Mouse (Mus musculus): ENCODE measurements around the gene Deaf1.

Deaf1 gene

DNA sequence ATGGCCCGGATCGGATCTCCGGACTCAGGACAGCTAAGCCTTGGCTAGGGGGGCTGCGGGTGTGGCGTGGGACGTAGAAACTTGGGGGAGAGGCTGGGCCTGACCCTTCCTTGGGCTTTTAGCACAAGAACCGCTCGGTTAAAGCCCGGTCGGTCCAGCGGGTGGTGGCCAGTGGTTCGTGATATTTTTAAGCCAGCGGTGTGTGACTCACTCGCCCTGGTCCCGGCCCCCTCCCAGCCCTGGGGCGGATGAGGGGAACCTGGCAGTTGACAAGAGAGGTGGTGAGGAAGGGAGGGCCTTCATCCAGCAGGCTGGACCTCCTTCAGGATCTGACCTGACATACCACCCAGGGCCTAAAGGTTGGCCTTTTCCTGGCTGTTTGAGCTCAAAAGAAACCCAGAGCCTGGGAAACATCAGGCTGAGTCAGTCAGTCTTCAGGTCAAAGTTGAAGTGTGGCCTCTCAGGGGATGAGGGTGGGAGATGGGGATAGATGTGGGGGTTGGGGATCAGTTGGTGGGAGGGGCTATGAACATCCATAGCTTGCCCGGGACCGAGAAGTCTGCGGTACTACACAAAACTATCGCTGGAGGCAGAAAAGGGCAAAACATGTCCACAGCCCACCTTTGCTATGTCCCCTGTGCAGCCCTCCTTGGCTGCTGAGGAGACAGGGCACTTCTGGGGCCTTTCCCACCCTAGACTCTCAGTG is 11.9 kb upstream of the Deaf1 start:
- no peak for DNase-seq (ENCODE audit: low spot score)

- DNase-seq (ENCODE audit: low spot score), result no peak
Observed at GRCm38 (mm10) chr7:141338576-141339131, 11.2 kb upstream of the Deaf1 start, which contains the start of gene Eps8l2. Eps8l2 (plus strand) TSS chr7:141338880.

DNA sequence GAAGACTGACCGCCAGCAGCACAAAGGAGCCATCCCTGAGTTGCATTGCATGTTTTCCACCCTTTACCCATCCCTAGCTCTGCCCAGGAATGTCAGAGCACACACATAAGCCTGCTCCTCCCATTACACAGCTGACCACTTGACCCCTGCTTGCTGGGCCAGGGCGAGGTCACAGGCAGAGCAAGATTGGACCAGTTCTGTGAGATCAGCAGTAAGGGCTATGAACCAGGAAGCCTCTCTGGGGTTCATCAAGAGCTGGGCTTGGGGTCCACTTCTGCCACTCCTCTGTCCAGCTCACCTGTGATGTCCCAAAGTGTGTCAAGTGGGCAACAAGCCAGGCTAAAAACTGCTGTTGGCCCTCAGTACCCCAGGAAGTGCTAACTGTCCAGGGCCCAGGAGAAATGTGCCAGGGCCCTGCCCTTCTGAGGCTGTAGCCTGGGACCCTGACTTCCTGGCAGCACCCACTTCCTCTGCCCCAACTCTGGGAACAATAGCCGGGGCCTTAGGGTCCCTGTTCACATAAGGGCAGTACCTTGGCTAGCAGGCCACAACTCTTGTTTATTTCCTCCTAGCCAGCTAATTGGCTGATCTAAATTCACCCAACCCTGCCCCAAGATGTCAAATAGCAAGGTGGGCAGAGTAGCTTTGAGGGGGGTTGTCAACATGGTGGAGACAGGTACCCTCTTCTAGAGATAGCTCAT is 10.4 kb upstream of the Deaf1 start:
- no peak for DNase-seq (ENCODE audit: low spot score)

DNA sequence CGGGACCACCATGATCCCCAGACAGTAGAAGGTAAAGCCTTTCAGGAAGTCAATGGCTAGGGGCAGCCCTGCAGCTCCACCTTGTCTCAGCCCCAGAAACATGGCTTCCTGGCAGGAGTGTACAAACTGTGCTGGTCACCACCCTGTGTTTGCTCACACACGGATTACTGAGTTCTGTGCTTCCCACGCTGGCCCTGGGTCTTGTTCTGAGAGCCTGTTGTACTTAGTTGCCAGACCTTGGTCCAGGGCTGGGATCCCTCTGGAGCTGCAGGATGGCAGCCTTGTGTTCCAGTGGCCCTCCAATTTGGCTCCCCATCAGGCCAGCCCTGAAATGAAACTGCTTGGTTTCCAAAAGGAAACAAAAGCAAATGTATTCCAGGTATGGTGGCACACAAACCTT is 8.8 kb upstream of the Deaf1 start:
- no peak for DNase-seq (ENCODE audit: low spot score)

- DNase-seq (ENCODE audit: low spot score), result no peak
Observed at GRCm38 (mm10) chr7:141335682-141336081, 8.2 kb upstream of the Deaf1 start.

DNA sequence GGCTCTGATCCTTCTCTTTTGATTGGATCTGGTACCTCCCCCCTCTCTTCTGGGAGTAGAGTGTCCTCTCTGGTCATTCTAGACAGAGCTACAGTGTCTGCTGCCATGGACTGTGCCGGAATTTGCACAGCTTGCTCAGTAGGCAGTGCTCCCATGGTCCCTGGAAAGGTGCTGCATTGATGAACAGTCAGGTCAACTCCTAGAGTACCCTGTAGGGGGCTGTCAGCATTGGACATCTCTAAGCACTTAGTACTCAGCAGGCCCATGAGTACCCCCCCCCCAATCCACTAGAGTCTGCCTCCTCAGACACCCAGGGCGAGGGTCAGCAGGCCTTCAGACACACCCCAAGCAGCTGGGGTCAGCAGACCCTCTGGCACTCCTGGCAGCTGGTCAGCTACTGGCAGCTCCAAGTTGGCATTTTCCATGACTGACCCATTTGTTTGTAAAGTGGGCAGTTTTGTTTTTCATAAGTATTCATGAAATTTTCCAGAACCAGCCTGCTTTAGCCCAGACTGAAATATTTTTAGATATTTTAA is 7.6 kb upstream of the Deaf1 start:
- DNase-seq (ENCODE audit: low spot score), result no peak

- no peak for DNase-seq (ENCODE audit: low spot score)
Observed at GRCm38 (mm10) chr7:141331990-141332389, 4.5 kb upstream of the Deaf1 start.

GRCm38 (mm10) chr7:141330706-141331105 is 3.2 kb upstream of the Deaf1 start:
- DNase-seq (ENCODE audit: low spot score), result no peak

GRCm38 (mm10) chr7:141328373-141328990 is 992 bp upstream of the Deaf1 start:
- peak; percentile 26 for DNase-seq (ENCODE audit: low spot score)

DNA sequence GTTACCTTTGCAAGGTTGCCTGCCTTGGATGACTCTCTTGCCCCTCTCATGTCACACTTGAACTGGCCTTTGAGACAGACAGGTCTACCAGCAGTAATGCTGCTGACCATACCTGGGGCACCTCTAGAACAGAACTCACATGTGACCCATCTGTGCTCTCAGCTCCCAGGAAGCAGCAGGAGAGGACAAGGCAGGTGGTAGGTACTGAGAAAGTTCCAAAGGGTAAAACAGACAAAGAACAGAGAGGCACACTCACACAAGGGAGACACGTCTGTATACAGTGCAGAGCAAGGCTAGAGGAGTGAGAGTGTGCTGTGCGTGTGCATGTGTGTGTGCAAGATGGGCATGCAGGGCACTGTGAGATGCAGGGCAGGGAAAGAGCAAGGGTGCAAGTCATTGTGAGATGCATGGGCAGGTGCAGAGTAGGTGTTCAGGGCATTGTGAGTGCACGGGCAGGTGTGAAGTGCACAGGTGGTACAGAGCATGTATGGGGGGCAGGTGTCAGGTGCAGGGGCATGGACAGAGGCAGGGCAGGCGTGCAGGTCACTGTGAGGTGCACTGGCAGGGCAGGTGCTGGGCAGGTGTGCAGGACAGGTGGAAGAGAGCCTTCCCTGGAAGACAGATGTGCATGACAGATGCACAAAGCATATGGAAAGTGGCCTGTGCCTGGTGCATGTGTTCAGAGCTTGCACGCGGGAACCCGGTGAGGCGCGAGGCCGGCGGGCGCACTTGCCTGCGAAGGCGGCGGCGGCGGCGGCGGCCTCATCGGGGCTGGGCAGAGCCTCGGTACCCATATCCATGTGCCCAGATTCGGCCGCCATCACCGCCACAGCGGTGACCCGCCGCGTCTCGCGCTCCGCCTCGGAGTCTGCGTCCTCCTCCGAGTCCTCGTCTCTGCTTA is 694 bp downstream of the Deaf1 start:
- DNase-seq (ENCODE audit: low spot score), result no peak

GRCm38 (mm10) chr7:141324686-141325085 is 2.8 kb downstream of the Deaf1 start:
- DNase-seq (ENCODE audit: low spot score), result no peak

DNA sequence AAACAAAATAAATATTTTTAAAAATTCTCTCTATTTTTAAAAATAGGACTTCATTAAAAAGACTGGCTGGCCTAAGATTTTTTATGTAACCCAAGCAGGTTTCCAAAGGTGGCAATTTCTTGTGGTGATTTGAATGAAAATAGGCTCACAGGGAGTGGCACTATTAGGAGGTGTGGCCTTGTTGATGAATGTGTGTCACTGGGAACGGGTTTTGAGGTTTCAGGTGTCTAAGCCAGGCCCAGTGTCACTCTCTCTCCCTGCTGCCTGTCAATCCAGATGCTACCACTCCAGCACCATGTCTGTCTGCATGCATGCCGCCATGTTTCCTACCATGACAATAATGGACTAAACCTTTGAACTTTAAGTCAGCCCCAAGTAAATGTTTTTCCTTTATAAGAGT is 8.0 kb downstream of the Deaf1 start:
- DNase-seq (ENCODE audit: low spot score), result no peak

DNA sequence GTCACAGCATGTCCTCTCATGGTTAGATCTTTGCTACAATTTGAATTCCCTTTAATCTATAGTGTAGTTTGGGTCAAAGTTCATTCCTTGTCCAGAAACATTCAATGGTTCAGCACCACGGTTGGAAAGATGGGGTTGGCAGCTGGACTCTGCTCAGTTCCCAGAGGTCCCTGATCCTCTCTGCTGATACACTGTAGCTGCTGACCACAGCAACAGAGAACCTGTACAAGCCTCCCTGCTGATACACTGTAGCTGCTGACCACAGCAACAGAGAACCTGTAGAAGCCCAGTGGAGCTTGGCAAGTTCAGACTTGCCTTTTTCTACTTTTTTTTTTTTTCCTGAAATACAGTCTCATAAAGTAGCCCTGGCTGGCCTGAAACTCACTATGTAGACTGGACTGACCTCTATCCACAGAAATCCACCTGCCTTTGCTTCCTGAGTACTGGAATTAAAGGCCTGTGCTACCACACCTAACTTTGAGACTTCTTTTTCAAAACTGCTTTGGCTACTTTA is 9.8 kb downstream of the Deaf1 start:
- no peak for DNase-seq (ENCODE audit: low spot score)

DNA sequence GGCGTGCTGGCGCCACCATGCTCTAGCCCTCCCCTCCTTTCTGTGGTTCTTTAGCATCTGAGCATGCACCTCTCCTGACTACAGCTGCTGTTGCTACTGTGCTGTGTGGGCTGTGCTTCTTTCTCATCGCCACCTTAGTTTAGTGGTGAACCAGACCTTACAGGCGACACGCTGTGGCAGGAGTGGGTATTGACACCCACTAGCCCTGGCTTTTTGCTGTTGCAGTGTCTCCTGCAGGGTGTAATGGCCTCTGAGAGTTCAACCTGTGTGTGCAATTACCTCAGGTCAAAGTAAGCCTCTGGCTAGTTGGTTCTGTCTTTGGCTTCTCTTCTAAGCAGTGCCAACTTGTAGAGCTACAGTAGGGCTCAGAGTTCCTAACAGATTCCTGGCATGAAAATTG is 11.5 kb downstream of the Deaf1 start:
- DNase-seq (ENCODE audit: low spot score), result peak; percentile 35

- no peak for DNase-seq (ENCODE audit: low spot score)
Observed at GRCm38 (mm10) chr7:141315076-141315475, 12.4 kb downstream of the Deaf1 start.

DNA sequence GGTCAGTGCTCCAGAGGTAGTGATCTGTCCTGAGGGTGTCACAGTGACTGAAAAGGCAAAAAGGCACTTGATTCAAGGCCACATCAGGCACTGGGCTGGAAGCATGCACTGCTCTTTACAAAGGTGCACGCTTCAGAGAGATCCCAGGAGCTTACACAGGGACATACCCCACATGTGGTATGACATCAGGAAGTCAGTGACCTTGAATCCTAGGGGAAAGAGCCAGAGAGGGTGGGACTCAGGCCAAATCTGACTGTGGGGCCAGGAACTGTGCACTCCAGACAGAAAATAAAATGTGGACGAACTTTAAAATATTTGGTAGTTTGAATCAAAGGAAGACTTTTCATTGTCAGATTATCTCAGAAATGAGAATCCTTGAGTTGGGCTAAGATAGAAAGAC is 13.1 kb downstream of the Deaf1 start:
- DNase-seq (ENCODE audit: low spot score), result no peak

DNA sequence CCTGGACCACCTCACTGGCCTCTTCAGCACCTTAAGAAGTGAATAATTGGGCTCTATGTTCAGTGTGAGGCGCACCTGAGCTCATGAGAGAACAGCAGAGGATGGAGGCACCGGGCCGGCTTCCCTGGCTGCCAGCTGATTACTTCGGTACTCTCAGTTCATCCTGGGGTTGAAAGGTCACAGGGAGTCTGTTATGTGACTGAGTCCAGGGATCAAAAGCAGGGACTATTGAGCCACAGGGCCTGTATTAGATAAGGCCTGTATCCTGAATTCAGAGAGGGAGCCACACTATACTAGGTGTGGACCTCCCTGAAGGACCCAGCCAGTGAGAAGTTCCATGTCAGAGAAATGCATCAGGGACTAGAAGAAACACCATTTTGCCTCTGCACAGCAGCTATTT is 23.0 kb downstream of the Deaf1 start:
- no peak for DNase-seq (ENCODE audit: low spot score)

- no peak for DNase-seq (ENCODE audit: low spot score)
Observed at GRCm38 (mm10) chr7:141302702-141303268, 24.7 kb downstream of the Deaf1 start.

GRCm38 (mm10) chr7:141301386-141301785 is 26.1 kb downstream of the Deaf1 start:
- no peak for DNase-seq (ENCODE audit: low spot score)

DNA sequence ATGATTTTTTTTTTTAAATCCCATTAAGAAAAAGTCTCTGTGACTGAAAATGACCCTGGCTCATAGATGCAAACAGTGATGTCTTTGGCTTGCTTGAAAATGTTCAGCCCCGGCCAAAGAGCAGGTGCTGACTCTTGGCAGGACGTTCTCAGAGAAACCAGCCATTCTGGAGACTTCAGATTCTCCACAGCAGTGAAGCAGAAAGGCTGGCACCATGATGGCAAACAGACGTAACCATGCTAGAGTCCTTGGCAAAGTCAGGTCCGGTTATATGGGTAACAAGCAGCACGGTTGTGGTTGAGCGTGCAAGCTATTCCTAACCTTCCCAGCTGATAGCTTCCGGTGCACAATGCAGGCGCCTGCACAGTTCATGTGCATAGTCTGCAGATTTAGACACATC is 28.3 kb downstream of the Deaf1 start:
- no peak for DNase-seq (ENCODE audit: low spot score)
